Mouse (Mus musculus): ENCODE measurements around the gene Med9. TPM values are rescaled to one million over a fixed set of nuclear protein-coding genes. Genes with fewer than 3 reads are reported as not detected.
A peak's percentile ranks its signal among the peaks of the same experiment; 100 is the strongest.

Gene Med9
- polyA plus RNA-seq, 1 experiment from 2014 or later, result 35.6 TPM

- H3K9me3 ChIP-seq, result no peaks in the 10 kb centered on the region
- H3K36me3 ChIP-seq, result peaks cover 11% of the 10 kb centered on the region
- H3K4me3 ChIP-seq (replicated peaks), result no peak overlapping the region
- no peak for ATAC-seq
- no peak overlapping the region for H3K9ac ChIP-seq
- no peak overlapping the region for H3K27ac ChIP-seq
- H3K27me3 ChIP-seq (replicated peaks), result no peaks in the 10 kb centered on the region
- H3K4me1 ChIP-seq (replicated peaks), result no peaks in the 10 kb centered on the region
- 86% methylated on average over 6 of the region's 6 CpGs for WGBS
- no peak overlapping the region for H3K4me2 ChIP-seq (replicated peaks)
These were observed 8.7 kb downstream of the Med9 start for GRCm38 (mm10) chr11:59956749-59957148.

DNA sequence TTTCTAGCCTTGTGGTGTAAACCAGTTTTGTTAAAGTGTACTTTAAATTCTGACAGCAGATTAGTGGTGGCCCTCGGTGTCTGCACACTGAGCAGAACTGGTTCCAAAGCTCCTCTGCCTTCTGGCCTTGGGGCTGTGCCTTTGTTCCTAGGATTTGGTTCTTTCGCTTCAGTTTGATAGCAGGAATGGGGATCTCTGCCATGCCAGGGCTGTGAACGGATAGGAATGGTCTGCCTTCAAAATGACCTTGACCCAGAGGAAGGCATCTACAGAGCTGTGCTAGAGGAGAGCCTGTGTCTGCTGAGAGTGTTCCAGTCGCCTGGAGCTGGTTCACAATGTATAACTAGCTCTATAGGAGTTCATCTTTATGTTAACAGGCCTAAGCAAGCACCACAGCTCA, 11.4 kb downstream of the Med9 start:
- H3K4me3 ChIP-seq (replicated peaks), result no peak overlapping the region
- no peak for ATAC-seq
- peaks cover 10% of the 10 kb centered on the region for H3K4me1 ChIP-seq (replicated peaks)
- WGBS, result 74% methylated on average over 4 of the region's 4 CpGs
- no peaks in the 10 kb centered on the region for H3K9me3 ChIP-seq
- H3K27ac ChIP-seq, result no peak overlapping the region
- no peak overlapping the region for H3K9ac ChIP-seq
- H3K4me2 ChIP-seq (replicated peaks), result no peak overlapping the region
- peaks cover 11% of the 10 kb centered on the region for H3K27me3 ChIP-seq (replicated peaks)
- peaks cover 14% of the 10 kb centered on the region for H3K36me3 ChIP-seq

DNA sequence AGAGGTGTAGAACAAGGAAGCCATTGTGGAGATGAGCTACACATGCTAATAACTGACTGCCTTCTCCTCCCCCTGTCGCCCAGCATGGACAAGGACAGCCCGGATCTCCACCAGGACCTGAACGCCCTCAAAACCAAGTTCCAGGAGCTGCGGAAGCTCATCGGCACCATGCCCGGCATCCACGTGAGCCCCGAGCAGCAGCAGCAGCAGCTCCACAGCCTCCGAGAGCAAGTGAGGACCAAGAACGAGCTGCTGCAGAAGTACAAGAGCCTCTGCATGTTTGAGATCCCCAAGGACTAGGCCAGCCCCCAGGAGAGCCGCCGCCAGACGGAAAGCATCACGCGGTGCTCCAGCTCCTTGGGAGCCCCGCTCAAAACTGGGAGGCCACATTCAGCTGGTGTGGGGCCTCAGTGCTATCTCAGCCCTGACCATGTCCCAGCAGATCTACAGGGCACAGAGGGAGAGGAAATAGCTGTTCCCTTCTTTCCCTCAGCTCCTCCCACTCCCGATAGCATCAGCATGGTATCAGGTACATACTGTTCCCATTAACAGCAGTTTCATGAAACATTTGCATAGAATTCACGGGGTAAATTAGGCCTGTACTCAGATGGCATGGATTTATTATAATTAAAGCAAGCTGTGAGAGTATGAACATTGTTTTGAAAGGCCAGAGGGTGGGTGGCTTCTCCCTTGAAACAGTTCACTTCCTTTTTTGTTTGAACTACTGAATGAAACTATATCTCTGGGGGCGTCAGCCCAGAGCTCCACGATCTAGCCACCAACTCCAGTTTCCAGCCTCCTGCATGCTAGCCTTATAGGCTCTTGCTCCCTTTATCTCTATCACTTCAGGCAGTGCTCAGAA, 12.7 kb downstream of the Med9 start:
- H3K4me1 ChIP-seq (replicated peaks), result peaks cover 21% of the 10 kb centered on the region
- no peak overlapping the region for H3K4me2 ChIP-seq (replicated peaks)
- no peaks in the 10 kb centered on the region for H3K9me3 ChIP-seq
- no peak overlapping the region for H3K9ac ChIP-seq
- H3K27me3 ChIP-seq (replicated peaks), result peaks cover 13% of the 10 kb centered on the region
- ATAC-seq, result no peak
- H3K27ac ChIP-seq, result no peak overlapping the region
- WGBS, result 90% methylated on average over 20 of the region's 20 CpGs
- peaks cover 14% of the 10 kb centered on the region for H3K36me3 ChIP-seq
- H3K4me3 ChIP-seq (replicated peaks), result no peak overlapping the region

DNA sequence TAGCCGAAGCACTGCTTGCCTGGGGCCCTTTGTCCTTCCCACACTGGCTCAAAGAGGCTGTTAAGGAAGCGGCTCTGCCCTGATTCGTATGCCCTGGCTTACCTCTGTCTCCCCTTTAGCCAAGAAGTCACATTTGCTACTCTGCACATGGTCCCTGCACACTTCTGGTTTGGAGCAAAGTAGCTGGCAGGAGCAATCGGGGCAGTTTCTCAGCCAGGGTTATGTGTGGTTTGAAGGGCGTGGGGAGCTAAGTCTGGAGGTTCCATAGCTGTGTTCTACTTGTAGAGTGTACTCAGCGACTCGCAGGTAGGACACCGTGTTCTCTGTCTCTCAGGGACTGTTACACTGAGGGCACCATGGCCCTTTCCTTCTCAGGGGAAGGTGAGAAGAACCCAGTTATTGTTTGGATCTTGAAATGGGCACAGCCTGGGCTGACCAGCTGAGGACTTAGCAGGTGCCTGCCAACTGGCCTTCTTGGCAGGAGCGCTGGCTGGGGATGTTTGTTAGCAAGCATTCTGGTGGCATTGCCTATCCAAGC, 13.4 kb downstream of the Med9 start:
- Histone ChIP-seq H3K27ac (no peak overlapping the region), H3K27me3 (replicated peaks) (peaks cover 13% of the 10 kb centered on the region), H3K9me3 (no peaks in the 10 kb centered on the region), H3K4me1 (replicated peaks) (peaks cover 27% of the 10 kb centered on the region), H3K36me3 (peaks cover 14% of the 10 kb centered on the region), H3K4me3 (replicated peaks) (no peak overlapping the region), H3K9ac (no peak overlapping the region), H3K4me2 (replicated peaks) (no peak overlapping the region)
- ATAC-seq, result no peak
- 88% methylated on average over 9 of the region's 9 CpGs for WGBS

DNA sequence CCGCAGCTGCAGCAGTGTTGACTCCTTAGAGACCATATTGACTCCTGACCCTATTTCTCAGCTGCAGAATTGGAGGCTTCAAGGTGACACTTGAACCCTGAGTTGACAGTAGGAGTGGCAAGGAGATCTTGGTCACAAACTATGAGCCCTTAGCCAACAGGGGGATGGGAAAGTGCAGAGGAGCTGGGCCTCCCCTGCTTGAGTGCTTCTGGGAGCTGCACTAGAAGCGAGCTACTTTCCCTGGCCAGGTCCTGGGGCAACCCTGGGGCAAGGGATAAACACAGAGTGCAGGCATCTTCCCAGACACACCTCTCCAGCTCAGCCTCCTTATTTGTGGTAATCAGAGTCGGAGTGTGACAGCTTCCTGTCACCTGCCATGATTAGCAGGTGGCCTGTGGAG, 14.6 kb downstream of the Med9 start:
- WGBS, result 92% methylated on average over 3 of the region's 3 CpGs
- Histone ChIP-seq H3K4me1 (replicated peaks) (peaks cover 30% of the 10 kb centered on the region), H3K9ac (no peak overlapping the region), H3K36me3 (peaks cover 14% of the 10 kb centered on the region), H3K27me3 (replicated peaks) (peaks cover 13% of the 10 kb centered on the region), H3K9me3 (no peaks in the 10 kb centered on the region), H3K4me3 (replicated peaks) (no peak overlapping the region), H3K4me2 (replicated peaks) (no peak overlapping the region), H3K27ac (no peak overlapping the region)
- ATAC-seq, result no peak

DNA sequence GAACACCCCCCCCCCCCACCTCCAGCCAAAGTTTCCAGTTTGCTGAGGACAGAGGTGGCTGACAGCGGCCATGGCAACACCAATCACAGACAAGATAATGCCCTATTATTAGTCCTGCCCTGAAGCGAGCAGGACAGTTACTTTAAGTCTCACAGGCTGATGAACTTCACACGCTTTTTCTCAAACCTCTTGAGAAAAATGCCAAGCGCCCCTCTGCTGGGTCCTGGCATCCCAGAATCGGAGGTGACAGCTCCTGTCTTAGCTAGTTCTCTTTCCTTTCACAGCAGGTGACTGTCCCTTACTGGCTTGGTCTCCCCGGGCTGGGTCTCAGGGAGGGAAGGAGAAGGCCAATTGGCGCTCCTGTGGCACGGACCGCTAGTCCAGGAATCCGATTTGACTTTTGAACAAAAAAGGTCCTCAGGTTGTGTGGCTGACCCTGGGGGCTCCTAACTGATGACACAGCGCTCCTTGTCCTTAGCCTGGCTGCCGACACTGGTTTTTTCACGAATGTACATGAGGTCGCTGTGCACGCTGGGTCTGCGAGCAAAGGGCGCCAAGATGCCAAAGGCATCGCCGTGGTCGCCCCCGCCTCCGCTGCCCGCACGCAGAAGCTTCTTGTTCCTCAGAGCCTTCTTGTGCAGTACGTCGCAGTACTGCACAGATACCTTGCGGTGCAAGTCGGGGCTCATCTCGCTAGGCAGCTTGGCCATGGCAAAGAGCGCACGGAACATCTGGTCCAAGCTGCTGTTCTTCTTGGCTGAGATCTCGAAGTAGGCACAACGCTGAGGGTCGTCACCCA, 15.6 kb downstream of the Med9 start:
- no peak for ATAC-seq
- Histone ChIP-seq H3K4me2 (replicated peaks) (peak overlapping the region; percentile 98), H3K27ac (no peak overlapping the region), H3K36me3 (peaks cover 14% of the 10 kb centered on the region), H3K9ac (peak overlapping the region; percentile 55), H3K9me3 (no peaks in the 10 kb centered on the region), H3K4me1 (replicated peaks) (peaks cover 30% of the 10 kb centered on the region), H3K27me3 (replicated peaks) (peaks cover 13% of the 10 kb centered on the region), H3K4me3 (replicated peaks) (peak overlapping the region; percentile 49)
- WGBS, result 12% methylated on average over 34 of the region's 34 CpGs

DNA sequence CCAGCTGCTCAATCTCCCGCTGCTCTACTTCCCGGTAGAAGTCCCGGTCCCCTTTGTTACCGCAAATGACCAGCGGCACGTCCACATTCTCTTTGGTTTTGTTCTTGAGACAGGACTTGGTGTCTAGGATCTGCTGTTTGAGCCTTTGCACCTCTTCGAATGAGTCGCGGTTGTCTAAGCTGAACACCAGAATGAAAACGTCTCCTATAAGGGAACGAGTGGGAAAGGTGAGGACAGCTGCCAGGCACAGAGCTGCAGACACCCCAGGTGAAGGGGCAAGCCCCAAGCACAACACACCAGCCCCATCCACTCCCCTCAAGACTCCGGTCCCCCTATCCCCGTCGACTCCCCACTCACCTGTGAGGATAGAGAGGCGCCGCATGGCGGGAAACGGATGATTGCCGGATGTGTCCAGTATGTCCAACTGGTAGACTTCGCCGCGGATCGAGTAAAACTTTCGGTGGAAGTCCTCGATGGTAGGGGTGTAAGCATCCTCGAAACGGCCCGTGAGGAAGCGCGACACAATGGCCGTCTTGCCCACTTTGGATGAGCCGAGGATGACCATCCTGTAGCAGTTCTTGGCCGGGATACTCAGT, 16.3 kb downstream of the Med9 start:
- H3K9me3 ChIP-seq, result no peaks in the 10 kb centered on the region
- no peak overlapping the region for H3K27ac ChIP-seq
- peaks cover 30% of the 10 kb centered on the region for H3K4me1 ChIP-seq (replicated peaks)
- peaks cover 14% of the 10 kb centered on the region for H3K36me3 ChIP-seq
- ATAC-seq, result peak; percentile 13; the same call in 1 of the 2 replicates
- H3K4me2 ChIP-seq (replicated peaks), result peak overlapping the region; percentile 98
- peaks cover 13% of the 10 kb centered on the region for H3K27me3 ChIP-seq (replicated peaks)
- H3K4me3 ChIP-seq (replicated peaks), result peak overlapping the region; percentile 49
- 2% methylated on average over 33 of the region's 33 CpGs for WGBS
- peak overlapping the region; percentile 55 for H3K9ac ChIP-seq

DNA sequence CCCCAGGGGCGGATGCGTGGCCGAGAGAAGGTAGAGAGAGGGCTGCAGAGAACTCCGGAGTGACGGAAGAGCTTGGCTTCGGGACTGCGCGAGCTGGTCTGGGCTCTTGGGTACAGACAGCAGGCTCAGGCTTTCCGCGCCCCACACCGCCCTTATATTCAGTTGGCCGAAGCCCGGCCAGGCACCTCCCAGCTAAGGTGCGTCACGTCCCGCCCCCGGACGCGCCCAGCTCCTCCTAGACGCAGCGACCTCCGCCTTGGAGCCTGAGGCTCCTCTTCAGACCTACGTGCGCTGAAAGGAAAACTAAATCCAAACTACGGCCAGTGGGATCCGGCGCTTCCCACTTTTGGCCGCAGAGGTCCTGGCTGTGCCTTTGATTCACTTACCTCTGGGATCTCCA, 16.8 kb downstream of the Med9 start, which contains the start of gene Rasd1:
Gene Rasd1, minus strand, starts transcription at position 127 of the 400 bp plus-strand sequence.
- Histone ChIP-seq H3K9me3 (no peaks in the 10 kb centered on the region), H3K9ac (peak within 1 kb of the TSS; percentile 55), H3K27me3 (replicated peaks) (peaks cover 13% of the 10 kb centered on the region), H3K4me2 (replicated peaks) (peak within 1 kb of the TSS; percentile 98), H3K4me1 (replicated peaks) (peaks cover 30% of the 10 kb centered on the region), H3K4me3 (replicated peaks) (peak within 1 kb of the TSS; percentile 49), H3K27ac (peak within 1 kb of the TSS; percentile 75), H3K36me3 (peaks cover 14% of the 10 kb centered on the region)
- ATAC-seq, result peak; percentile 92
- under 1% methylated on average over 28 of the region's 28 CpGs for WGBS

DNA sequence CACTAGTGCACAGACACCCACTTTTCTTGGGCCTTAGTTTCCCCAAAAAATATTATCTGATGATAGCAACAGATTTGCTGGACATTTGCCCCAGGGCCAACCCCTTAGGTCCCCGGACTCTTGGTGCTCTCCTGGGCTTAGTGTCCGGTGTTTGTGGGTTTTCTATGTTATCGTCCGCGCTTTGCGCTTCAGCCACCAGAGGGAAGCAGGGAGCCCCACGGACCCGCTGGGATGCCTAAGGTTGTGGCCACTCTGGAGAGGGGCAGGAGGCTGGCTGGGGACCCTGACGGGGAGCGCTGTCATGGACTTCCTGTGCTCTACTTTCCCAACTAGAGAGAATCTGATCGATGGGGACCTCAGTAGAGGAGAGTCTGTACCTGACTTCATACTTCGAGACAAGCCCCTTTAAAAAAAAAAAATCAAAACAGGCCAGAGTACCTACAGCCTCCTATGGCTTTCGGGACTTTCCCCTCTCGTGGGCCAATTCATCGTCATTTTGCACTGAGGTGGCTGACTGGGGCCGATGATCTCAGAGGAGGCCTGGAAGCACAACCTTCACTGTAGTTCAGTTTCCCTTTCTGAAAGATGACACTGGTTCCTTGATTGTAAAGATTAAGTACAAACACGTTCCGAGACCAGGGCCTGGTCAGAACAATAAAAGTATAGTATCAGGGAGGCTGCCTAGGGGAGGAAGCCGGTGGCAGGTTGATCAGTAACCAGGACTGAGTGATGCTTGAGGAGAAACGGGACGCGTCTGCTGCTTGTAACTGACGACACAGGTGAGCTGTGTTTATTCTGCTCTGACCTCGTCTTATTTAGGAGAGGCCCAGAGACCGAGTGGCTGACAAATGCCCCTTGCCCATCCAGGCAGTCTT, 17.5 kb downstream of the Med9 start:
- Histone ChIP-seq H3K27ac (peak overlapping the region; percentile 75), H3K4me3 (replicated peaks) (peak overlapping the region; percentile 49), H3K4me2 (replicated peaks) (peak overlapping the region; percentile 98), H3K9me3 (no peaks in the 10 kb centered on the region), H3K27me3 (replicated peaks) (peaks cover 13% of the 10 kb centered on the region), H3K9ac (peak overlapping the region; percentile 55), H3K4me1 (replicated peaks) (peaks cover 30% of the 10 kb centered on the region), H3K36me3 (peaks cover 13% of the 10 kb centered on the region)
- WGBS, result 12% methylated on average over 25 of the region's 25 CpGs
- ATAC-seq, result peak; percentile 84

- Histone ChIP-seq H3K4me2 (replicated peaks) (peak overlapping the region; percentile 15; the same call in 1 of the 2 replicates), H3K9me3 (no peaks in the 10 kb centered on the region), H3K4me1 (replicated peaks) (peaks cover 30% of the 10 kb centered on the region), H3K27ac (no peak overlapping the region), H3K4me3 (replicated peaks) (no peak overlapping the region), H3K9ac (no peak overlapping the region), H3K36me3 (peaks cover 7% of the 10 kb centered on the region; the same call in 1 of the 2 replicates), H3K27me3 (replicated peaks) (peaks cover 13% of the 10 kb centered on the region)
- ATAC-seq, result no peak
- 28% methylated on average over 4 of the region's 4 CpGs for WGBS
These were observed 18.1 kb downstream of the Med9 start for GRCm38 (mm10) chr11:59966102-59966483.

DNA sequence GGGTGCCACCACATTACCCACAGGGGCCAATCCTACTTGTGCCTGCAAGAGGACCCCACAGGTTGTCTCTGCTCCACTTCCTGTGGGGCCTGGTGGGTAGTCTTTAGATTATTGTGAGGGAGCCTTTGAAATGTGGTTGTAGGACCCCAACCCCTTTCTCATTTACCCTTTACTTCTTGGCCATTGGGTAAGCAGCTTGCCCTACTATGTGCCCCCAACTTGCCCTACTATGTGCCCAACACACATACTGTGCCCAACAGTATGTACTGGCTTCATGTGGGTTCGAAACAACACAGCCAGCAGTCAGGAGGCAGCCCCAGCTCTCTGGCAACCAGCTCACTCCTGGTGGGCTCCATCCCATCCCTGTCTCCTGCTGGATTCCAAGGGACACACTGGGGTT, 19.8 kb downstream of the Med9 start:
- Histone ChIP-seq H3K9me3 (no peaks in the 10 kb centered on the region), H3K4me3 (replicated peaks) (no peak overlapping the region), H3K4me2 (replicated peaks) (no peak overlapping the region), H3K27me3 (replicated peaks) (peaks cover 10% of the 10 kb centered on the region), H3K36me3 (no peaks in the 10 kb centered on the region; the same call in 1 of the 2 replicates), H3K4me1 (replicated peaks) (peaks cover 30% of the 10 kb centered on the region), H3K27ac (no peak overlapping the region), H3K9ac (no peak overlapping the region)
- no peak for ATAC-seq
- WGBS, result 85% methylated on average over 1 of the region's 1 CpGs
